Mouse (Mus musculus): ENCODE results near the gene Dse. TPM values are rescaled to one million over a fixed set of nuclear protein-coding genes. Genes with fewer than 3 reads are reported as not detected.

Gene Dse
- total and polyA plus RNA-seq, 2 experiments, result 4.4 to 12.5 TPM

GRCm38 (mm10) chr10:34208031-34208430 lies 516 bp upstream of the Dse start:
- peak overlapping the region; percentile 78 for H3K27ac ChIP-seq (replicated peaks; ENCODE audit: insufficient read depth, low read depth, low read length)
- no peak overlapping the region; the same call in 1 of the 2 replicates for H3K9ac ChIP-seq (ENCODE audit: low read depth, low read length)
- TF ChIP-seq POLR2A (IDR thresholded peaks at IDR 0.05; ENCODE audit: extremely low read depth, insufficient read depth, low read length), result no peak
- TF ChIP-seq CTCF (IDR thresholded peaks at IDR 0.05; ENCODE audit: low read depth, low read length), result no peak
- no peaks in the 10 kb centered on the region for H3K36me3 ChIP-seq (ENCODE audit: control insufficient read depth, insufficient read depth, low read length)
- no peaks in the 10 kb centered on the region for H3K27me3 ChIP-seq (ENCODE audit: control insufficient read depth, insufficient read depth, low read length)
- DNase-seq (ENCODE audit: extremely low read depth, low read depth, low spot score), result no peak
- 12% methylated on average over 13 of the region's 13 CpGs for WGBS
- H3K4me3 ChIP-seq (ENCODE audit: insufficient read depth, low read depth, low read length), result peak overlapping the region; percentile 83
- H3K79me2 ChIP-seq (ENCODE audit: control insufficient read depth, insufficient read depth, low read length), result no peaks in the 10 kb centered on the region; the same call in 1 of the 2 replicates
- peaks cover 2% of the 10 kb centered on the region; the same call in 1 of the 2 replicates for H3K4me1 ChIP-seq (ENCODE audit: control insufficient read depth, insufficient read depth, low read length)

- WGBS, result under 1% methylated on average over 51 of the region's 65 CpGs
- DNase-seq (ENCODE audit: extremely low read depth, low read depth, low spot score), result no peak
- H3K4me3 ChIP-seq (ENCODE audit: insufficient read depth, low read depth, low read length), result peak overlapping the region; percentile 83
These were observed 572 bp downstream of the Dse start for GRCm38 (mm10) chr10:34206783-34207502.

GRCm38 (mm10) chr10:34206436-34206782 lies 1.1 kb downstream of the Dse start:
- Histone ChIP-seq H3K4me3 (ENCODE audit: insufficient read depth, low read depth, low read length) (peak overlapping the region; percentile 83), H3K4me1 (ENCODE audit: control insufficient read depth, insufficient read depth, low read length) (peaks cover 2% of the 10 kb centered on the region; the same call in 1 of the 2 replicates), H3K79me2 (ENCODE audit: control insufficient read depth, insufficient read depth, low read length) (no peaks in the 10 kb centered on the region; the same call in 1 of the 2 replicates), H3K9ac (ENCODE audit: low read depth, low read length) (peak overlapping the region; percentile 80), H3K27ac (replicated peaks; ENCODE audit: insufficient read depth, low read depth, low read length) (peak overlapping the region; percentile 60), H3K36me3 (ENCODE audit: control insufficient read depth, insufficient read depth, low read length) (no peaks in the 10 kb centered on the region), H3K27me3 (ENCODE audit: control insufficient read depth, insufficient read depth, low read length) (no peaks in the 10 kb centered on the region)
- 4% methylated on average over 15 of the region's 15 CpGs for WGBS
- DNase-seq (ENCODE audit: extremely low read depth, low read depth, low spot score), result no peak
- TF ChIP-seq POLR2A (IDR thresholded peaks at IDR 0.05; ENCODE audit: extremely low read depth, insufficient read depth, low read length), result no peak
- TF ChIP-seq CTCF (IDR thresholded peaks at IDR 0.05; ENCODE audit: low read depth, low read length), result no peak

More at GRCm38 (mm10) chr10:34206783-34207502, 572 bp downstream of the Dse start:
- peak overlapping the region; percentile 80 for H3K9ac ChIP-seq (ENCODE audit: low read depth, low read length)
- peaks cover 2% of the 10 kb centered on the region; the same call in 1 of the 2 replicates for H3K4me1 ChIP-seq (ENCODE audit: control insufficient read depth, insufficient read depth, low read length)
- H3K36me3 ChIP-seq (ENCODE audit: control insufficient read depth, insufficient read depth, low read length), result no peaks in the 10 kb centered on the region
- TF ChIP-seq CTCF (IDR thresholded peaks at IDR 0.05; ENCODE audit: low read depth, low read length), result 0 out of 2 replicates have a peak, but pooled peaks have one; percentile 4
- 0 out of 2 replicates have a peak, but pooled peaks have one; percentile 21 for TF ChIP-seq POLR2A (IDR thresholded peaks at IDR 0.05; ENCODE audit: extremely low read depth, insufficient read depth, low read length)
- no peaks in the 10 kb centered on the region for H3K27me3 ChIP-seq (ENCODE audit: control insufficient read depth, insufficient read depth, low read length)
- H3K79me2 ChIP-seq (ENCODE audit: control insufficient read depth, insufficient read depth, low read length), result no peaks in the 10 kb centered on the region; the same call in 1 of the 2 replicates
- peak overlapping the region; percentile 78 for H3K27ac ChIP-seq (replicated peaks; ENCODE audit: insufficient read depth, low read depth, low read length)

- H3K36me3 ChIP-seq (ENCODE audit: control insufficient read depth, insufficient read depth, low read length), result no peaks in the 10 kb centered on the region
- peaks cover 2% of the 10 kb centered on the region; the same call in 1 of the 2 replicates for H3K4me1 ChIP-seq (ENCODE audit: control insufficient read depth, insufficient read depth, low read length)
- WGBS, result 93% methylated on average over 1 of the region's 1 CpGs
- no peak overlapping the region for H3K9ac ChIP-seq (ENCODE audit: low read depth, low read length)
- no peak overlapping the region for H3K27ac ChIP-seq (replicated peaks; ENCODE audit: insufficient read depth, low read depth, low read length)
- peak overlapping the region; percentile 83; the same call in 1 of the 2 replicates for H3K4me3 ChIP-seq (ENCODE audit: insufficient read depth, low read depth, low read length)
- TF ChIP-seq CTCF (IDR thresholded peaks at IDR 0.05; ENCODE audit: low read depth, low read length) (no peak), POLR2A (IDR thresholded peaks at IDR 0.05; ENCODE audit: extremely low read depth, insufficient read depth, low read length) (no peak)
- H3K79me2 ChIP-seq (ENCODE audit: control insufficient read depth, insufficient read depth, low read length), result no peaks in the 10 kb centered on the region; the same call in 1 of the 2 replicates
- no peaks in the 10 kb centered on the region for H3K27me3 ChIP-seq (ENCODE audit: control insufficient read depth, insufficient read depth, low read length)
- DNase-seq (ENCODE audit: extremely low read depth, low read depth, low spot score), result no peak
These were observed 1.7 kb downstream of the Dse start for GRCm38 (mm10) chr10:34205825-34206224.

GRCm38 (mm10) chr10:34200689-34201088 lies 6.8 kb downstream of the Dse start:
- Histone ChIP-seq H3K79me2 (ENCODE audit: control insufficient read depth, insufficient read depth, low read length) (no peaks in the 10 kb centered on the region; the same call in 1 of the 2 replicates), H3K9ac (ENCODE audit: low read depth, low read length) (no peak overlapping the region), H3K27me3 (ENCODE audit: control insufficient read depth, insufficient read depth, low read length) (no peaks in the 10 kb centered on the region), H3K27ac (replicated peaks; ENCODE audit: insufficient read depth, low read depth, low read length) (no peak overlapping the region; the same call in 1 of the 2 replicates), H3K4me3 (ENCODE audit: insufficient read depth, low read depth, low read length) (no peak overlapping the region), H3K36me3 (ENCODE audit: control insufficient read depth, insufficient read depth, low read length) (no peaks in the 10 kb centered on the region), H3K4me1 (ENCODE audit: control insufficient read depth, insufficient read depth, low read length) (peaks cover 4% of the 10 kb centered on the region; the same call in 1 of the 2 replicates)
- no peak for TF ChIP-seq POLR2A (IDR thresholded peaks at IDR 0.05; ENCODE audit: extremely low read depth, insufficient read depth, low read length)
- no peak for TF ChIP-seq CTCF (IDR thresholded peaks at IDR 0.05; ENCODE audit: low read depth, low read length)
- DNase-seq (ENCODE audit: extremely low read depth, low read depth, low spot score), result no peak
- WGBS, result 79% methylated on average over 1 of the region's 1 CpGs

All from liver, adult 2 months (tissue).